Mouse (Mus musculus): ENCODE results near the gene Rbm47. TPM values are rescaled to one million over a fixed set of nuclear protein-coding genes. Genes with fewer than 3 reads are reported as not detected.

Rbm47 gene
- polyA plus RNA-seq, 1 experiment from 2014 or later, result 7.8 TPM

DNA sequence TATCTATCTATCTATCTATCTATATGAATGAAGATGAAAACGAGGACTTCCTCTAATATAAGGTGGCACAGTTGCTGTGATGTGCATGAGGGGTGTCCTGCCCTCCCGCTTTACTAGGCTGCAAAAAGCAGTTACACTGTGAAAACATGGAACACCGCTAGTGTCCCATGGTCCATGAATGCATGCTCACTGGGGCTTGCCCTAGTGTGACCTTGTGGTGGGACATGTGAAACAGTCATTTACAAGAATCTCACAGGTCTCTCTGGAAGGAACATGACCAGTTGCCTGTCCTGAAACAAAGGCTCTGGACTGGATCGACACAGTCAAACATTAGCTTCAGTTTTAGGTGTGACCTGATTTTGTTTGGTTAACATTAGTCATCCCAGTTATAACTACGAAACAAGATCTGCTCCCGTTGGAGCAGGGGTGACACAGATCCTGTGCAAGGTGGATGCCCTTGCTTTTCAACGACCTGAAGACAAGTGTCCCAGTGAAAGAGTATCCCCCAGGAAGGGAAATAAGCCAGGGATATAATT lies 132.1 kb downstream of the Rbm47 start:
- 92% methylated on average over 7 of the region's 7 CpGs for WGBS
- H3K36me3 ChIP-seq, result no peaks in the 10 kb centered on the region

DNA sequence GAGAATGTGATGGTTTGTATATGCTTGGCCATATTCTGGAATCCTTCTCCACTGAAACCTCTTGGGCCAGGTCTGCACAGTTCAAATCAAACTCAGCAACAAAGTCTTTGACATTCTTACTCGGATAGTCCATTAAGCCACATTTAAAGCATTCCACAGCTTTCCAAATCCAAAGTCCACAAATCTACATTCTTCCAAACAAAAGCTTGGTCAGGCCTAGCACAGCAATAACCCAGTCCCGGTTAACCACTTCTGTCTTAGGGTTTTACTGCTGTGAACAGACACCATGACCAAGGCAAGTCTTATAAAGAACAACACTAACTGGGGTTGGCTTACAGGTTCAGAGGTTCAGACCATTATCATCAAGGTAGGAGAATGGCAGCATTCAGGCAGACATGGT lies 133.1 kb downstream of the Rbm47 start:
- Histone ChIP-seq H3K9me3 (no peaks in the 10 kb centered on the region), H3K4me3 (no peak overlapping the region), H3K4me2 (no peak overlapping the region), H3K27ac (no peak overlapping the region), H3K9ac (no peak overlapping the region), H3K36me3 (no peaks in the 10 kb centered on the region), H3K4me1 (replicated peaks) (peaks cover 7% of the 10 kb centered on the region; the same call in 1 of the 2 replicates), H3K27me3 (no peaks in the 10 kb centered on the region)
- 95% methylated on average over 2 of the region's 2 CpGs for WGBS
- no peak for ATAC-seq (ENCODE audit: low FRiP score)

More for the DNA sequence above, 132.1 kb downstream of the Rbm47 start:
- H3K9me3 ChIP-seq, result no peaks in the 10 kb centered on the region
- H3K4me1 ChIP-seq (replicated peaks), result peaks cover 7% of the 10 kb centered on the region; the same call in 1 of the 2 replicates
- no peak overlapping the region for H3K27ac ChIP-seq
- no peak overlapping the region for H3K4me2 ChIP-seq
- no peak overlapping the region for H3K4me3 ChIP-seq
- no peak overlapping the region for H3K9ac ChIP-seq
- no peak for ATAC-seq (ENCODE audit: low FRiP score)
- H3K27me3 ChIP-seq, result no peaks in the 10 kb centered on the region

DNA sequence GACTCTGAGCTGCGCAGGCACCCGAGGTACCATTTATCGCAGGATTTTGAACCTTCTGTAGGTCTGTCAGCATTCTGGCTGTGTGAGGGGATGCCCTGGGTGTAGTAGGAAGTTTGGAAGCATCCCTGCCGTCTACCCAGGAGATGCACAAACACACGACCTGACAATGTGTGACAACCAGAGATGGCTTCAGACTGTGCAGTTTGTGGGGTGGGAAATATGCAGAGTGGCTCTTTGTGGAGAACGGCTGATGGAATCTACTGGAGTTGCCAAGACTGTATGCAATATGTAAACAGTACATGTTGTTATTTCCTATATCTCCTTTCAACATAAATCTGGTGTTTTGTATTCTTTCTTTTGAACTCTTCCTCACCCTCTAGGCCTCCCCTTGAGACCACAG lies 135.9 kb downstream of the Rbm47 start:
- H3K9ac ChIP-seq, result no peak overlapping the region
- no peak overlapping the region for H3K4me3 ChIP-seq
- H3K9me3 ChIP-seq, result no peaks in the 10 kb centered on the region
- WGBS, result 74% methylated on average over 6 of the region's 6 CpGs
- H3K4me2 ChIP-seq, result no peak overlapping the region
- H3K27ac ChIP-seq, result no peak overlapping the region
- H3K36me3 ChIP-seq, result no peaks in the 10 kb centered on the region
- no peaks in the 10 kb centered on the region for H3K27me3 ChIP-seq
- peaks cover 7% of the 10 kb centered on the region; the same call in 1 of the 2 replicates for H3K4me1 ChIP-seq (replicated peaks)
- ATAC-seq (ENCODE audit: low FRiP score), result no peak

DNA sequence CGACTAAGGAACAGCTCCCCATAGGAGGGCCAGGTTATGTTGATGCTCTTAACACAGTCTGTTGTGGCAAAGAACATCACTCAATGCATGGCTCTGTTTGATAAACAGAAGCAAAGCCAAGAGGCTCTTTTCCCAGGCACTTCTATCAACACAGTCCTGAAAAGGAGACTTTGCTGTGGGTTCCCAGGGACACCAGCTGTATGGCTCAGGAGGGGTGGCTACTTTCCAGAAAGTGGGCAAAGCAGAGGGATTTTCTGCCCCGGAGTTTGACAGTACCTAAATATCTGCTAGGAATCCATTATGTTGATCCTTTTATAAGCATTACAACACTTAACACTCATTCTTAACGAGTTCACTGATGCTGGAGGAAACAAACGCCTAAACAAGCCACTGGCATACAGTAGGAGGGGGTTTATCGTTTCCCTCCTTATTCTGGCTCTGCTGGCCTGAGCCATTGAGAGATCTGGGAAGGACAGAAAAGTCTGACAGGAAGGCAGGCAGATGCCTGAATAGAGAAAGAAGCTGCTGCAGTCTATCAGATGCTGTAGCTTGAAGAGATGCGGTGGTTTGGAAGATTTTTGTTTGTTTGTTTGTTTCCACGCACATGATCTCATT lies 136.4 kb downstream of the Rbm47 start:
- Histone ChIP-seq H3K36me3 (no peaks in the 10 kb centered on the region), H3K9ac (no peak overlapping the region), H3K27me3 (no peaks in the 10 kb centered on the region), H3K4me3 (no peak overlapping the region), H3K9me3 (no peaks in the 10 kb centered on the region), H3K4me1 (replicated peaks) (peaks cover 7% of the 10 kb centered on the region; the same call in 1 of the 2 replicates), H3K4me2 (no peak overlapping the region), H3K27ac (no peak overlapping the region)
- ATAC-seq (ENCODE audit: low FRiP score), result no peak
- 43% methylated on average over 7 of the region's 7 CpGs for WGBS

DNA sequence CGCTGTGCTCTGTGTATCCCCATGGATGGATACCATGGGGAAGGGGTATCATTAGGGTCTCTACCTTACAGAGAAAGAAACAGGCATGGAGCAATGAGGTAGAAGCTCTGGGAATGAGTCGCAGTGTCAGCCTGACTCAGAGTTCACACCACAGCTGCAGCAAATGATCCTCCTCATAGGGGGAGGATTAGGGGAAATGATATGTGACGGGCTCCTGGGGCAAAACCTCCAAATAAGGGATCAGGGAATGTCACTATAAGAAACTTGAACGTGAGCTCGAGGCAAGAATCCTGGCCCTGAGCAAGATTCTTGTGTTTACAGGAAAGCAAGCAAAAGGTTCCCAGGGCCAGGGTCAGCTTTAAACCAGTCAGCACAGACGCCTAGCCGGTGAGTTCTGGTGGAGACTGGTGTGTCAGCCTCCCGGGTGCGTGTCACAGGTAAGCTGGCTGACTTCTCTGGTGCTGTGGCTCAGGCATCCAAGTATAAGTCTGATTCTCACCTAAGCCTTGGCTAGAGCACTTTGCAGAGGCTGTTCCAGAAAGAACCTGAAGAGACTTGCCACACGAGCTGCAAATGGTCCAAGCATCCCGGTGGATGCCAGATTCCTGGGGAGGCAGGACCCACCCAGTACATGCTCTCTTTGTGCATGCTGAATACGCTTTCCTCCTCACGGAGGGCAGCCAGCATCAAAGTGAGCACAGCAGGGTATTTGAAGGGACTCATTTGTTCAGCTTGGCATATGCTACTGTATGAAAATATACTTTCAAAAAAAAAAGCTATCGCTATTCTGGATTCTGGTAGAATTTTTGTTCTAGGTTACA lies 138.3 kb downstream of the Rbm47 start:
- Histone ChIP-seq H3K36me3 (no peaks in the 10 kb centered on the region), H3K4me3 (no peak overlapping the region), H3K27ac (no peak overlapping the region), H3K9me3 (no peaks in the 10 kb centered on the region), H3K4me2 (no peak overlapping the region), H3K27me3 (no peaks in the 10 kb centered on the region), H3K4me1 (replicated peaks) (peaks cover 7% of the 10 kb centered on the region; the same call in 1 of the 2 replicates), H3K9ac (no peak overlapping the region)
- ATAC-seq (ENCODE audit: low FRiP score), result no peak
- WGBS, result 53% methylated on average over 14 of the region's 14 CpGs

DNA sequence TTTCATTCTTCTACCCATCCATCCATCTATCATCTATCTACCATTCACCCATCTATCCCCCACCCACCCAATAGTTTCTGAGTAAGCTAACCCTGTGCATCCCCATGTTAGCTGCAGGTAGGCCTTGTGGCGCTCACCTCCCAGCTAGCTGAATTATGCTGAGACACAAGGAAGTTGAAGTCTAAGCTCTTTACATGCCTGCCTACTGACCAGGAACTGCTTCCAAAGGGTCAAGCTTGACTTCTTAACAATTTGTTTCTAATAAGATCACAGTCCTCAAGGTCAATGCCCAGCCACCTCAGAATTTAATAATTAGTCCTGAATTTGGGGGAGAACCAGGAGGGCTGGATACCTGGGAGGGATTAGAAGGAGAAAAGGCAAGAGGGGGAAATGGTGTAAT lies 140.1 kb downstream of the Rbm47 start:
- H3K36me3 ChIP-seq, result no peaks in the 10 kb centered on the region
- WGBS, result 100% methylated on average over 1 of the region's 1 CpGs
- ATAC-seq (ENCODE audit: low FRiP score), result no peak
- no peaks in the 10 kb centered on the region for H3K9me3 ChIP-seq
- peaks cover 7% of the 10 kb centered on the region; the same call in 1 of the 2 replicates for H3K4me1 ChIP-seq (replicated peaks)
- no peak overlapping the region for H3K4me3 ChIP-seq
- no peak overlapping the region for H3K4me2 ChIP-seq
- H3K9ac ChIP-seq, result no peak overlapping the region
- H3K27ac ChIP-seq, result no peak overlapping the region
- H3K27me3 ChIP-seq, result no peaks in the 10 kb centered on the region

DNA sequence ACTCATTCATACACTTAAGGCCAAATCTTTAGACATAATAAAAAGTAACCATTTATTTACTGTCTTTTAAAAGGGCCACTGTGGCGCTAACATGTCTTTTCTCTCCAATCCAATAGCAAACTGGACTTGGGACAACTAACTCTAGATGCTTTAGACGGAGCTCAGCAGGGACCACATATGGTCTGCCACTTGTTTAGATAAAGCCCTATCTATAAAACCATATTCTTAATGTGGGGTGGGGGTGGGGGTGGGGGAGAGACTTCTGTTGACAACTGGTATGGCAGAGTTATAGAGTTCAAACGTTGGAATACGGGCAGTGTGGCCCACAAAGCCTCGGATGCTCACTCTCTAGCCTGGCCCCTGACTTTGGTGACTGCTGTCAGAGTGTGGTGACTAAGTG lies 141.2 kb downstream of the Rbm47 start:
- no peak overlapping the region for H3K27ac ChIP-seq
- no peaks in the 10 kb centered on the region for H3K27me3 ChIP-seq
- no peak overlapping the region for H3K9ac ChIP-seq
- no peak for ATAC-seq (ENCODE audit: low FRiP score)
- H3K36me3 ChIP-seq, result peaks cover 3% of the 10 kb centered on the region; the same call in 1 of the 2 replicates
- H3K4me2 ChIP-seq, result no peak overlapping the region
- H3K9me3 ChIP-seq, result peaks cover 3% of the 10 kb centered on the region
- 82% methylated on average over 5 of the region's 5 CpGs for WGBS
- peaks cover 7% of the 10 kb centered on the region; the same call in 1 of the 2 replicates for H3K4me1 ChIP-seq (replicated peaks)
- no peak overlapping the region for H3K4me3 ChIP-seq

DNA sequence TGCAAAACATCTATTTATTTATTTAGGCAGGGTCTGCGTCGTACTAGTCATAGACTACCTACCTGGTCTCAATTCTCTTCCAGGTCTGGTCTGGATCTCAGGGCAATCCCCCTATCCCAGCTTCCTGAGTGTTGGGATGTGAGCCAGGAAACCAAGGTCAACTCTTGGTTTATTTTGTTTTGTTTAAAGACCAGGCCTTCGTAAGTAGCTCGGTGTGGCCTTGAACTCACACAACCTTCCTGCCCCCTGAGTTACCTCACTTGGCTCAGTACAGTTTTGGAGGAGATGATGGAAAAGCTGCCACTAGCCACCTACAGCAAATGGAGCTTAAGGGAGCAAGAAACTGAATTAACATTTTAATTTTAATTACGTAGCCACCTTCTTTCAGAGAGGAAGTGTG lies 144.7 kb downstream of the Rbm47 start:
- H3K36me3 ChIP-seq, result peaks cover 4% of the 10 kb centered on the region; the same call in 1 of the 2 replicates
- H3K4me1 ChIP-seq (replicated peaks), result no peaks in the 10 kb centered on the region
- WGBS, result 92% methylated on average over 5 of the region's 5 CpGs
- H3K4me2 ChIP-seq, result no peak overlapping the region
- H3K4me3 ChIP-seq, result no peak overlapping the region
- no peaks in the 10 kb centered on the region for H3K27me3 ChIP-seq
- no peak overlapping the region for H3K27ac ChIP-seq
- ATAC-seq (ENCODE audit: low FRiP score), result no peak
- peaks cover 6% of the 10 kb centered on the region for H3K9me3 ChIP-seq
- no peak overlapping the region for H3K9ac ChIP-seq

DNA sequence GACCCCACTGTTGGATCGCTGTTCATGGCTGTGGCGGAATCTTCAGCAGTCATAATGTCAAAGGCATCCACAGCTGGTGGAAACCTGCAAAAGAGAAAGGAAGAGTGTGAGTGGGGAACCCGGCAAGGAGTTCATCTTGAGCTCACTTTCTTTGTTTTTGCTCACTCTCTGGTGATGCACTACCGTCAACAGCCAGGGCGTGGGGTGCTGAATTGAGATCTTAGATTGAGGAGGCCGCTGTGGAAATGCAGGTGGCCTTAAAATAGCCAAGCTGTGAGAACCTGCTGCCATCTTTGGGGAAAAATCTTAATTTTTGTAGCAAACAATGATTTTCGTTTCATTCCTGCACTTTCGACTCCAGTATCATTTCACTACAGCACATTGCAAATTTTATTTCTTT lies 145.7 kb downstream of the Rbm47 start:
- Histone ChIP-seq H3K9ac (no peak overlapping the region), H3K27me3 (no peaks in the 10 kb centered on the region), H3K9me3 (peaks cover 6% of the 10 kb centered on the region), H3K4me3 (no peak overlapping the region), H3K4me2 (no peak overlapping the region), H3K4me1 (replicated peaks) (no peaks in the 10 kb centered on the region), H3K36me3 (peaks cover 4% of the 10 kb centered on the region; the same call in 1 of the 2 replicates), H3K27ac (no peak overlapping the region)
- no peak for ATAC-seq (ENCODE audit: low FRiP score)
- 97% methylated on average over 8 of the region's 8 CpGs for whole genome bisulfite sequencing

DNA sequence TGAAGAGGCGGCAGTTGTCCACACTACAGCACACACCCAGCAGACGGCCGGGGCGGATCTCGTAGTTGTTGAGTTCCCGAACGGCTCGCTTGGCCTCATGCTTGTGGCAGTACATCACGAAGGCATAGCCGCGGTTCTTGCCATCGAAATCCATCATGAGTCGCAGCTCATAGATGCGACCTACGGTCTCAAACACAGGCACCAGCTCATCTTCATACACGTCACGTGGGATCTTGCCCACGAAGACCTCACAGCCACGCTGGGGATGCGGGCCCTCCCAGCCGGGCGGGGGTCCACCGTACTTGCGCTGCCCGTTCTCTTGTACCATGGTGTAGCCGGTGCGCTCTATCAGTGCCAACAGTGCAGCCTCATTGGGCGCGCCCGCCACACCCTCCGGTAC lies 146.1 kb downstream of the Rbm47 start:
- H3K9ac ChIP-seq, result no peak overlapping the region
- 98% methylated on average over 31 of the region's 31 CpGs for WGBS
- no peak overlapping the region for H3K27ac ChIP-seq
- H3K4me2 ChIP-seq, result no peak overlapping the region
- peaks cover 6% of the 10 kb centered on the region for H3K9me3 ChIP-seq
- H3K27me3 ChIP-seq, result no peaks in the 10 kb centered on the region
- no peaks in the 10 kb centered on the region for H3K4me1 ChIP-seq (replicated peaks)
- H3K36me3 ChIP-seq, result peaks cover 4% of the 10 kb centered on the region; the same call in 1 of the 2 replicates
- no peak overlapping the region for H3K4me3 ChIP-seq
- no peak for ATAC-seq (ENCODE audit: low FRiP score)

DNA sequence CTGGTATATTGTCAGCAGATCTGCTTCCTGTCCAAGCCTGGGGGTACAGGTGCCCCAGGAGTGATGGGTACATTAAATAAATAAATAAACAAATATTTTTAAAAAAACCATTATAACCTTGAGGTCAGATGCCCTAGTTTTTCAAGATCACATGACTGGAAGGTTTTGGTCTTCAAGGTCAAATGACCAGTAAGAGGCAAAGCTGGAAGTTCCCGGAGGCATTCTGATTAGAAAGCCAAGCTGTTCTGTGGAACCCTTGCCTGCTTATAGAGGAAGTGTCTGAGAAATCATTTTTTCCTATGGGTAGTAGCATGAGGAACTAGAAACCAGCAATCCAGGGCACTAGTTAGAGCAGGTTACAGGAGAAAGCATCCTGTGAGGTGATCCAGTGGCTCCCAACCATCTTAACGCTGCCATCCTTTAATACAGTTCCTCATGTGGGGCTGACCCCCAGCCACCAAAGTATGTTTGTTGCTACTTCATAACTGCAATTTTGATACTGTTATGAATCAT lies 157.4 kb downstream of the Rbm47 start:
- no peaks in the 10 kb centered on the region for H3K27me3 ChIP-seq
- H3K27ac ChIP-seq, result no peak overlapping the region
- no peak overlapping the region for H3K9ac ChIP-seq
- H3K4me1 ChIP-seq (replicated peaks), result no peaks in the 10 kb centered on the region
- H3K4me3 ChIP-seq, result no peak overlapping the region
- whole genome bisulfite sequencing, result 97% methylated on average over 2 of the region's 2 CpGs
- no peak for ATAC-seq (ENCODE audit: low FRiP score)
- no peaks in the 10 kb centered on the region for H3K36me3 ChIP-seq
- H3K4me2 ChIP-seq, result no peak overlapping the region
- H3K9me3 ChIP-seq, result no peaks in the 10 kb centered on the region; the same call in 1 of the 2 replicates

DNA sequence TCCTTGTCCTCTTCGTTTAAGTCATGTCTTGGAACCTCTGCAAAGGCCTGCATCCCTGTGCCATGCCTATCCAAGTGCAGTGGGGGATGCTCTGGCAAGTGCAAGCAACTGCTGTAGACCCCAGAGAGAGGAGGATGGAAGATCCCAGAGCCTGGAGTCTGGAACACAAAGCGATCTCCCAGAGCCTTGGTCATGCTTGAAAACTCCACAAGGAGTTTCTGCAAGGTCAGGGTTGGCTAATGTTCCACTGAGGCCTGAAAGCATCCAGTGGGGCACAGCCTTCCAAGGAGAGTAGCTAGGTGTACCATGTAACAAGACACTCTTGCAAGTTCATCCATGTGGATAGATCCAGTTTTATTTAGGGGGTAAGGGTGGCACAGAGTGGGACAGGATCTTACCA lies 158.5 kb downstream of the Rbm47 start:
- Histone ChIP-seq H3K4me2 (no peak overlapping the region), H3K4me3 (no peak overlapping the region), H3K9ac (no peak overlapping the region), H3K9me3 (no peaks in the 10 kb centered on the region), H3K36me3 (no peaks in the 10 kb centered on the region), H3K27me3 (no peaks in the 10 kb centered on the region), H3K4me1 (replicated peaks) (no peaks in the 10 kb centered on the region), H3K27ac (no peak overlapping the region)
- WGBS, result 82% methylated on average over 2 of the region's 2 CpGs
- no peak for ATAC-seq (ENCODE audit: low FRiP score)
